Mouse (Mus musculus): ENCODE measurements around the gene Zfp93. TPM values are rescaled to one million over a fixed set of nuclear protein-coding genes. Genes with fewer than 3 reads are reported as not detected.
"Not testable (repeated sequence)": the region's sequence is repeated elsewhere in the genome, so short reads cannot be mapped to it uniquely, and the experiment has no call there.

The Zfp93 gene
- polyA plus RNA-seq, 1 experiment from 2014 or later, result 8.7 TPM

DNA sequence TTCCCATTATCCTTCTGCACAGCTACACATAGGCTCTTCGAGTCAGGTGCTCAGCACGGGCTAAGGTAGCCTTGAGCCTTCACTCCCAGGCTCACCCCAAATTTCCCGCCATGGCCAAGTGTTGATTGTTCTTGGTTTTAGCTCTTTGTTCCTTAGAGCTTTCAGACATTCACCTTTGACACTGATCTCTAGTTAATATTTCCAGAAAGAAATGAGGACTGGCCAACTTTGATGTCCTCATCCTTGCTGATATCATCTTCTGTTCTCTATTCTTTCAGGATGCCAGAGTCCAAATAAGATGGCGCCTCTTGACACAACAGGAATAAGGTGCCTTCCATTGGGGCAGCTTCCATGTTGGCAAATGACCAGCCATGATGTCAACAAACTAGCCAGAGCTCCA is 4.2 kb downstream of the Zfp93 start:
- Histone ChIP-seq H3K9ac (no peak overlapping the region), H3K36me3 (peaks cover 41% of the 10 kb centered on the region), H3K4me3 (no peak overlapping the region), H3K27me3 (no peaks in the 10 kb centered on the region), H3K4me1 (0 out of 2 replicates have a peak, but pooled peaks cover 5% of the 10 kb centered on the region), H3K27ac (no peak overlapping the region), H3K9me3 (replicated peaks) (no peaks in the 10 kb centered on the region), H3K4me2 (replicated peaks) (no peak overlapping the region)
- WGBS, result 92% methylated on average over 4 of the region's 4 CpGs
- no peak for ATAC-seq (ENCODE audit: low FRiP score)

DNA sequence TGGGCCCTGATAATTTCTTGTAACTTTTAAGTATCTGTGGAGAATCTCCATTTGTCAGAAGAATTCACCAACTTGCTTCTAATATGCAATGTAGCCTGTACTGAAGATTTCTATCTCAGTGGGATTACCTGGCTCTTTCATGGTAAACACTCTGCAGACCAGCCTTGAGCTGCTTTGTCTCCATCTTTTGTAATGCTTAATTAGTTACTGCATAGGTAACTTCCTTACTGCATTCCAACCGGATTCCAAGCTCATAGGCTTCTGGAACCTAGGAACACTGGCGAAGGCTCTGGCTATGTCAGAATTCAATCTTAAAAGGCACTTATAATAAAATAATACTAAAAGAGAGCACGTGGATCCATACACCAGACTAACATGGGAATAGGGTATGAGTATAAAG is 8.6 kb downstream of the Zfp93 start:
- not testable (repeated sequence) for H3K9ac ChIP-seq; ATAC-seq (ENCODE audit: low FRiP score); H3K27ac ChIP-seq; H3K27me3 ChIP-seq; H3K4me1 ChIP-seq; H3K4me2 ChIP-seq (replicated peaks); H3K9me3 ChIP-seq (replicated peaks); H3K4me3 ChIP-seq
- peaks cover 36% of the 10 kb centered on the region for H3K36me3 ChIP-seq
- WGBS, result 88% methylated on average over 3 of the region's 3 CpGs

DNA sequence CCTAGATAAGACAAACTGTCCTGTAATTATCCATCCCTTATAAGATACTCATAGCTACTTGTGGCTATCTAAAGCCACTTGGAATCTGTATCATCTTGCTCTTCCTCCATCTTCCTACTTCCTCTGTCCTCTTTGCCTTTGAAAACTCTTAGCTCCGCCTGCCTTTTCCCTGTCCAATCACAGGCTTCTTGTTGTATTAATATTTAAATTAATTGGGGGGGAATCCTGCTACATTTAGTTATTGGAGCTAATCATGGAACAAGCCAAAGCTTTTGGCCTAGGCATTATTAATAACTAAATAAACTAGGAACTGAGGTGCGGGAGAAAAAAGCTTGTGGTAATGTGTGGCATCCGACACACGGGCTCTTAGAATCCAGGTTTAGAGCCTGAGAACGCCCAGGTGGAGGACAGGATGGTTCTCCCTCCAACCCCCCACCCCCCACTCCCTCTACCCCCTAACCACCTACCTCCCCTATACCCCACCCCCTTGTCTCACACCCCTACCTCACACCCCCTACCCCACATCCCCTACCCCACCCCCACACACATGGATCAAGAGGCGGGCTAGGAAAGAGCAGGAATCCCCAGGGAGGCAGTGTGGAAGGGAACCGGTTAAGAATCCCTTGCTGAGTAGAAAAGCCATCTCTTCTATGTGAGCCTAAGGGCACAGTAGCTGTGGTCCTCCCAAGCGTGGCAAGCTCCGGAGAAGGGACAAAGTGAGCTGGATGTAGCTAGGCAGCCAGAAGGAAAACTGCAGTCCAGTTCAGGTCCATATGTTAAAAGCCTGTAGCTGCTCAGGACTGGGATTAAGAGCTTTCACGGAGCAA is 10.0 kb downstream of the Zfp93 start:
- H3K4me2 ChIP-seq (replicated peaks), result no peak overlapping the region
- H3K4me3 ChIP-seq, result no peak overlapping the region
- H3K4me1 ChIP-seq, result no peaks in the 10 kb centered on the region
- ATAC-seq (ENCODE audit: low FRiP score), result no peak
- 58% methylated on average over 10 of the region's 10 CpGs for WGBS
- H3K36me3 ChIP-seq, result peaks cover 21% of the 10 kb centered on the region
- H3K27me3 ChIP-seq, result no peaks in the 10 kb centered on the region
- H3K9me3 ChIP-seq (replicated peaks), result no peaks in the 10 kb centered on the region
- H3K9ac ChIP-seq, result no peak overlapping the region
- H3K27ac ChIP-seq, result no peak overlapping the region

DNA sequence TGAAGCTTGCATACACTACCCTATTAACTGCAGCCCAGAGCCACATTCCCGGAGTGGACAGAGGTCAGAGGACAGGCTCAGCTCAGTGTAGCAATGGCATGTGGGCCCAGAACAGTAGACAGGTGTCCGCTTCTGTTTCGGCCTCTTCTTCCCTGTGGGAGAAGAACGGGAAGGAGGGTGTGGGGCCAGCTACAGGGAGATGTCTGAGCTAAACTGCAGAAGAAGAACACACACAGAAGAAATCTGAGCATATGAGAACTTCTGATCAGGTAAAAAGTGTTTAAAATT is 10.6 kb downstream of the Zfp93 start:
- peaks cover 16% of the 10 kb centered on the region for H3K36me3 ChIP-seq
- H3K4me3 ChIP-seq, result no peak overlapping the region
- no peaks in the 10 kb centered on the region for H3K9me3 ChIP-seq (replicated peaks)
- H3K27ac ChIP-seq, result no peak overlapping the region
- no peaks in the 10 kb centered on the region for H3K27me3 ChIP-seq
- ATAC-seq (ENCODE audit: low FRiP score), result no peak
- H3K9ac ChIP-seq, result no peak overlapping the region
- no peaks in the 10 kb centered on the region for H3K4me1 ChIP-seq
- WGBS, result 57% methylated on average over 4 of the region's 4 CpGs
- H3K4me2 ChIP-seq (replicated peaks), result no peak overlapping the region

DNA sequence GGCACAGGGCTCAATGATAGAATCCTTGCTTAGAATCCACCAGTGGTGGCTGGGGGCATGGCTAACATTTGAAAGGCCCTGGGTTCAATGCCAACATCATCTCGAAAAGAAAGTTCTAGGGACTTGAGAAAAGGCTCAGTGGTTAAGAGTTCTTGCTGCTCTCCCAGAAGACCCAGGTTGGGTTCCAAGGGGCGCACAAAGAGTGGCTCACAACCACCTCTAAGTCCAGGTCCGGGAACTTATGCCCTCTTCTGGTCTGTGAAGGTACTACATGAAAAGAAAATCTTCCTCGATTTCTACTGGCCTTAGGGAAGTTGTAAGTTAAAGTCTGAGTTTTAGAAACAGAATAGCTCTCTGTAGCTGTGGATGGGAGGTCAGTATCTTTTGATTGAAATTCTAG is 15.9 kb downstream of the Zfp93 start:
- ATAC-seq (ENCODE audit: low FRiP score), result no peak
- peaks cover 39% of the 10 kb centered on the region for H3K36me3 ChIP-seq

DNA sequence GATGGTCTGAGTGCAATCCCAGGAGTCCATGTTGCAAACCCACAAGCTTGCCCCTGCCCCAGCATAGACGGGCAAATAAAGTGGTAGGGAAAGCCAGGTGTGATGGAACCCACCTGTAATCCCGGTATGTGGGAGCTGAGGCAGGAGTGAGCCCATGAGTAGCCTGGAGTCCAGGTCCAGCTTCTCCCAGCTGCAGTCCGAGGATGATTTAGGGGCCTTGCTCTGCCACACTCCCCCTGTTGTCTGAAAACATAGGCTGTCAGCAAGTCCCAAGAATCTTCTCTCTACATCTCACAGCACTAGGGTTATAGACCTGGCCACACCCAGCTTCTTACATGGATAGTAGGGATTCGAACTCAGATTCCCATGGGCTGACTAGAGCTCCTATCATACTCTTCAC is 16.7 kb downstream of the Zfp93 start:
- Histone ChIP-seq H3K27ac (no peak overlapping the region), H3K9me3 (replicated peaks) (no peaks in the 10 kb centered on the region), H3K4me3 (no peak overlapping the region), H3K9ac (no peak overlapping the region), H3K4me2 (replicated peaks) (no peak overlapping the region), H3K36me3 (peaks cover 48% of the 10 kb centered on the region), H3K27me3 (no peaks in the 10 kb centered on the region), H3K4me1 (no peaks in the 10 kb centered on the region)
- ATAC-seq (ENCODE audit: low FRiP score), result no peak
- WGBS, result 75% methylated on average over 4 of the region's 4 CpGs

More for the DNA sequence above, 15.9 kb downstream of the Zfp93 start:
- Histone ChIP-seq H3K27ac (no peak overlapping the region), H3K4me2 (replicated peaks) (no peak overlapping the region), H3K9me3 (replicated peaks) (no peaks in the 10 kb centered on the region), H3K27me3 (no peaks in the 10 kb centered on the region), H3K9ac (no peak overlapping the region), H3K4me3 (no peak overlapping the region), H3K4me1 (no peaks in the 10 kb centered on the region)
- 48% methylated on average over 4 of the region's 4 CpGs for WGBS

DNA sequence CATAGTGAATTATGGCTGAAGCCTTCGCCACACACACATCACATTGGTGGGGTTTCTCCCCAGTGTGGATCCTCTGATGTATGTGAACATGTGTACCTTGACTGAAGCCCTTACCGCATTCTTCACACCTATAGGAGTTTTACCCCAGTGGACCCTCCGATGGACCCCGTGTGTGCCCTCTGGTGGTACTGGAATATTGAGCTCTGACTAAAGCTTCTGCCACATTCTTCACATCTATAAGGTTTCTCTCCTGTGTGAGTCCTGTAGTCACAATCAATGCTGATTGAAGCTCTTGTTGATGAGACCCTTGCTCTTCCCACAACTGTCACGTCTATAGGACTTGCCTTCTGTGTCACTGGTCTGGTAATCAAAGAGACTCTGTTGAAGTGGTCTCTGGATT is 17.4 kb downstream of the Zfp93 start:
- H3K27ac ChIP-seq, result no peak overlapping the region
- H3K9me3 ChIP-seq (replicated peaks), result no peaks in the 10 kb centered on the region
- H3K4me1 ChIP-seq, result no peaks in the 10 kb centered on the region
- no peaks in the 10 kb centered on the region for H3K27me3 ChIP-seq
- no peak overlapping the region for H3K9ac ChIP-seq
- no peak for ATAC-seq (ENCODE audit: low FRiP score)
- H3K4me3 ChIP-seq, result no peak overlapping the region
- no peak overlapping the region for H3K4me2 ChIP-seq (replicated peaks)
- WGBS, result 81% methylated on average over 5 of the region's 5 CpGs
- peaks cover 55% of the 10 kb centered on the region for H3K36me3 ChIP-seq

DNA sequence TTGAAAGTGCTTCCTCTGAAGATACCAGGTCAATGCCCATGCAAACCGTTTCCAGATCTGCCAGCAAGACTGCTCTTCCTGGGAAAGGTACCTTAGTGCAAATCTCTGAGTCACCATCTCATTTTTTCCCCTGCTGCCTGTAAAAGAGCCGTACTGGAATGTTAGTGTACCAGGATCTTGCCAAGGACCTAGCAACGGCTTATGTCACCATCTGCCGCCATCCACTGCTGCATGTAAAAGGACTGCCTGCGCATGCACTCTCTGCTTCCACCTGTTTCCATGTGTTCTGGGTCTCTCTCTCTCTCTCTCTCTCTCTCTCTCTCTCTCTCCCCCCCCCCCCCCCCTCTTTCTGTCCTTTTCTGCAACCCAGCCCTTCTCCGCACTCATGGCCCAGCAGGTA is 18.3 kb downstream of the Zfp93 start:
- Histone ChIP-seq H3K9me3 (replicated peaks) (no peaks in the 10 kb centered on the region), H3K36me3 (peaks cover 64% of the 10 kb centered on the region), H3K4me2 (replicated peaks) (no peak overlapping the region), H3K9ac (no peak overlapping the region), H3K27me3 (no peaks in the 10 kb centered on the region), H3K27ac (no peak overlapping the region), H3K4me1 (no peaks in the 10 kb centered on the region), H3K4me3 (no peak overlapping the region)
- ATAC-seq (ENCODE audit: low FRiP score), result no peak
- WGBS, result 87% methylated on average over 6 of the region's 6 CpGs

DNA sequence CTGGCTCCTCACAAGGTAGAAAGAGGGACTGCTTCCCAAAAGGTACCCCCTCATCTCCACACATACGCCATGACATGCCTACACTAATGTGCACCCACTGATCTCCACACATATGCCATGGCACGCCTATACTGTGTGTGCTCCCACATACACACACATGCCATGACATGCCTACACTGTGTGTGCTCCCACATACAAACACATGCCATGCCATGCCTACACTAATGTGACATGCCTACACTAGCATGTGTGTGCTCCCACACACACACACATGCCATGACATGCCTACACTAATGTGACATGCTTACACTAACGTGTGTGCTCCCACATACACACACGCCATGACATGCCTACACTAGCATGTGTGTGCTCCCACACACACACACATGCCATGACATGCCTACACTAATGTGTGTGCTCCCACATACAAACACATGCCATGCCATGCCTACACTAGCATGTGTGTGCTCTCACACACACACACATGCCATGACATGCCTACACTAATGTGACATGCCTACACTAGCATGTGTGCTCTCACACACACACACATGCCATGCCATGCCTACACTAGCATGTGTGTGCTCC is 20.0 kb downstream of the Zfp93 start:
- Histone ChIP-seq H3K36me3 (peaks cover 80% of the 10 kb centered on the region), H3K9me3 (replicated peaks) (no peaks in the 10 kb centered on the region), H3K27me3 (no peaks in the 10 kb centered on the region), H3K4me3 (no peak overlapping the region), H3K27ac (no peak overlapping the region), H3K4me1 (no peaks in the 10 kb centered on the region), H3K9ac (no peak overlapping the region), H3K4me2 (replicated peaks) (no peak overlapping the region)
- ATAC-seq (ENCODE audit: low FRiP score), result no peak
- 95% methylated on average over 4 of the region's 4 CpGs for WGBS

DNA sequence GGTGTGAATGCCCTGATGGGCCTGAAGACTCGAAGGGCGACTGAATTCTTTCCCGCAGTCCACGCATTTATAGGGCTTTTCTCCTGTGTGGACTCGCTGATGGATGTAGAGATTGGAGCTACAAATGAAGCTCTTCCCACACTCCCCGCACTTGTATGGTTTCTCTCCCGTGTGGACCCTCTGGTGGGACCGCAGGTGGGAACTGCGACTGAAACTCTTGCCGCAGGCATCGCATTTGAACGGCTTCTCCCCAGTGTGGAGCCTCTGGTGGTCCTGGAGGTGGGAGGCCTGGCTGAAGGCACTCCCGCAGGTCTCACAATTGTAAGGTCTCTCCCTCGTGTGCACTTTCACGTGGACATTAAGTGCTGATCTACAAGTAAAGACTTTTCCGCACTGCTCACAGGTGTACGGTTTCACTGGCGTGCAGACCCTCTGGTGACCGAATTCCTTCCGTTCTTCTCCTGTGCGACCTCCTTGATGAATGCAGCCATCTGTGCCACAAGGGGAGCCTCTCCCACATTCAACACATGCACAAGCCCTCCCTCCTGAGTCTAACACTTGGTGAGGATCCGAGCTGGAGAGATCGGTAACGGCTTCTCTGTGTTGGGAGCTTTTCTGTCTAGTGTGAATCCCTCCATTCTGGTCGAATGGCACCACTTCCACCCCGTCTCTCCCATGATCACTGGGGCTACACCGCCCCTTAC is 21.3 kb downstream of the Zfp93 start:
- ATAC-seq (ENCODE audit: low FRiP score), result no peak
- no peak overlapping the region for H3K27ac ChIP-seq
- no peaks in the 10 kb centered on the region for H3K4me1 ChIP-seq
- H3K27me3 ChIP-seq, result no peaks in the 10 kb centered on the region
- H3K4me3 ChIP-seq, result no peak overlapping the region
- no peaks in the 10 kb centered on the region for H3K9me3 ChIP-seq (replicated peaks)
- H3K4me2 ChIP-seq (replicated peaks), result no peak overlapping the region
- H3K9ac ChIP-seq, result no peak overlapping the region
- WGBS, result 89% methylated on average over 27 of the region's 27 CpGs
- H3K36me3 ChIP-seq, result peaks cover 94% of the 10 kb centered on the region

DNA sequence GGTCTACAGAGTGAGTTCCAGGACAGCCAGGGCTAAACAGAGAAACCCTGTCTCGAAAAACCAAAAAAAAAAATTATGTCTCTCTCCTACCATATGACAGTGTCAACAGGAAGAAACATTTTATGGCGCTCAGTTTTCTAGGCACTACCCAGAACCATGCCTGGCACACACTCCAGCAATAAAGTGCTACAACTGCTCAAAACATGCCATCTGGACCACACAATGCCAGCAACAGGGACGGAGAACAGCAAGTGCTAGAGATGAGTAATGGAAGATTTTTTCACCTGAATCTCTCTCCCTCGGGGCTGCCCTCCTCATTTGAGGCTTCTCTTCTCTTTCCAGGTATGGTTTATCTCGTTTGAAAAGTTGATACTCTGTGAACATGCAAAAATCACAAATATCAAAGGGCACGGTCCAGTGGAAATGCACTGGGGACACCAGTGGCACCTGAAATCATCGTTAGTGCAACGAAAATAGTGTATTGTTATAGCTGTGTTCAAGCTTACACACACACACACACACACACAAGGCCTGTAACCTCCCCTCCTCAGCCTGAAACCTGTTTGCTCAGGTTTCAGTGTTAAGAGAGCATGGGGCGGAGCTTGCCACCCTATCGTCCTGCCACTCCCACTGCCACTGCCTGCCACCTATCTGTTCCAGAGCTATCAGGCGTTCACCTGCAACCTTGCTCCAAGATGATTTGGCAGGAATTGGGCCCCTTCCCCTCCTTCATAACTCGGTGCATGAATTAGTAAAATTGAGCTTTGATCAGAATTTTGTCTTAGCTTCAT is 23.0 kb downstream of the Zfp93 start:
- no peak overlapping the region for H3K4me3 ChIP-seq
- peaks cover 90% of the 10 kb centered on the region for H3K36me3 ChIP-seq
- ATAC-seq (ENCODE audit: low FRiP score), result no peak
- H3K9ac ChIP-seq, result no peak overlapping the region
- no peak overlapping the region for H3K4me2 ChIP-seq (replicated peaks)
- peaks cover 6% of the 10 kb centered on the region for H3K4me1 ChIP-seq
- no peaks in the 10 kb centered on the region for H3K27me3 ChIP-seq
- 87% methylated on average over 12 of the region's 12 CpGs for WGBS
- 0 out of 2 replicates have a peak, but pooled peaks cover 3% of the 10 kb centered on the region for H3K9me3 ChIP-seq (replicated peaks)
- no peak overlapping the region for H3K27ac ChIP-seq

DNA sequence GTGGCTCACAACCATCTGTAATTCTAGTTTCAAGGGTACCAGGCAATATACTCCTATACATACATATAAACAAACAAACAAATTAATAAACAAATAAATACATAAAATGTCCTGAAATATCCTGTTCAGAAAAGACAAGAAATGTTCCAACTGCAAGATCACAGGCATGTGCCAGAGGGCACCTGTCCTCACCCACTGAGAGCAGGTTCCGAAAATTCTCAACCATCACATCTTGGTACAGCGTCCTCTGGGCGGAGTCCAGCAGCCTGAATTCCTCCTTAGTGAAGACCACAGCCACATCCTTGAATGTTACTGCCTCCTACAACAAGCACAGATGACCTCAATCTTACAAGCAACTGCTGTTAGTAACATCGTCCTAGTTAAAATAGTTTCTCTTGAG is 24.5 kb downstream of the Zfp93 start:
- Histone ChIP-seq H3K9ac (no peak overlapping the region), H3K36me3 (peaks cover 76% of the 10 kb centered on the region), H3K4me3 (no peak overlapping the region), H3K9me3 (replicated peaks) (0 out of 2 replicates have a peak, but pooled peaks cover 3% of the 10 kb centered on the region), H3K4me2 (replicated peaks) (no peak overlapping the region), H3K27ac (no peak overlapping the region), H3K27me3 (no peaks in the 10 kb centered on the region), H3K4me1 (peaks cover 7% of the 10 kb centered on the region)
- no peak for ATAC-seq (ENCODE audit: low FRiP score)
- WGBS, result 98% methylated on average over 4 of the region's 4 CpGs

All from hindbrain, embryonic 12.5 days (tissue).